Mouse (Mus musculus) left cerebral cortex, adult 18-20 months (tissue): Measurements from ENCODE around the gene Gm21800. TPM values are rescaled to one million over a fixed set of nuclear protein-coding genes. Genes with fewer than 3 reads are reported as not detected.
"Not testable (repeated sequence)": the region's sequence is repeated elsewhere in the genome, so short reads cannot be mapped to it uniquely, and the experiment has no call there.

Experiments used
- DNase-seq, 2 experiments: peaks; one replicate each; pipeline ENCODE4 v3.0.0; 2021 to 2022; ENCODE audit warnings: low spot score in 2 of 2, mixed read lengths in 1 of 2
- long read RNA-seq, 2 experiments: library from polyadenylated mRNA; stranded (forward); transcript quantifications; one replicate each; pipeline ENCODE4 v2.0.0; 2021
- total RNA-seq, 2 experiments: library from RNA; stranded (reverse); gene quantifications; 2 replicates each; pipeline ENCODE4 v1.2.3; 2021

Gm21800 gene
- not detected for total RNA-seq
- long read RNA-seq, experiment 1 = 0 reads
- long read RNA-seq, experiment 2 = 0 reads

- DNase-seq = not testable (repeated sequence)
Measured at GRCm38 (mm10) chrY:41406198-41406597, at the start of gene Gm21800. Gene Gm21800 (plus strand): TSS chrY:41406498.
